ENCODE assay signal across 30 mouse cellular contexts in genomic region chr8:11335238-11335637, GRCm38 (mm10). TPM values are rescaled to one million over a fixed set of nuclear protein-coding genes. Genes with fewer than 3 reads are reported as not detected.
DNase-seq lines count a peak whose midpoint lies in the region; ATAC-seq and TF ChIP-seq lines count a peak whose summit lies in the region.
"Had no signal": no experiment of that assay in that cellular context is flagged by ENCODE, and none has a peak within 500 bp of the region (broad histone marks: within the 10 kb centered on the region; RNA-seq: fewer than 3 reads in every experiment).

No protein-coding gene starts in this region.

- WGBS in heart, embryonic 14.5 days = 61% methylated on average over 4 of the region's 4 CpGs

- no peaks in the 10 kb centered on the region for H3K36me3 ChIP-seq in heart, embryonic 14.5 days (ENCODE audit: control insufficient read depth, insufficient read depth, low read length)
- H3K36me3 ChIP-seq: hindbrain, embryonic 12.5 days; limb, embryonic 12.5 days; liver, embryonic 15.5 days; lung, embryonic 15.5 days; midbrain, embryonic 12.5 days; neural tube, embryonic 13.5 days had no signal

- H3K9me3 ChIP-seq in heart, embryonic 14.5 days (ENCODE audit: control insufficient read depth, low read length) = no peaks in the 10 kb centered on the region
- H3K9me3 ChIP-seq: hindbrain, embryonic 12.5 days; limb, embryonic 12.5 days; liver, embryonic 15.5 days; lung, embryonic 15.5 days; megakaryocyte, embryonic 14.5 days; midbrain, embryonic 12.5 days; neural tube, embryonic 13.5 days had no signal

- peak overlapping the region; percentile 45; the same call in 1 of the 2 replicates for H3K4me2 ChIP-seq in heart, embryonic 14.5 days (ENCODE audit: low read length)
- H3K4me2 ChIP-seq: hindbrain, embryonic 12.5 days; limb, embryonic 12.5 days; liver, embryonic 15.5 days; lung, embryonic 15.5 days; midbrain, embryonic 12.5 days; neural tube, embryonic 13.5 days had no signal

- H3K27me3 ChIP-seq in heart, embryonic 14.5 days (ENCODE audit: control insufficient read depth, insufficient read depth, low read length) = no peaks in the 10 kb centered on the region
- H3K27me3 ChIP-seq: hindbrain, embryonic 12.5 days; limb, embryonic 12.5 days; liver, embryonic 15.5 days; lung, embryonic 15.5 days; midbrain, embryonic 12.5 days; neural tube, embryonic 13.5 days had no signal

- peaks cover 56 to 77% of the 10 kb centered on the region in 2 experiments for H3K4me1 ChIP-seq in heart, embryonic 14.5 days (ENCODE audit: control insufficient read depth in 2 of 2, insufficient read depth in 2 of 2, low read length in 2 of 2)

- no peak overlapping the region for H3K4me3 ChIP-seq in gastrocnemius, adult 2 months
- H3K4me3 ChIP-seq in heart, embryonic 14.5 days (ENCODE audit: control insufficient read depth in 1 of 2, insufficient read depth in 1 of 2, low read depth in 1 of 2, low read length in 2 of 2) = no peak overlapping the region
- H3K4me3 ChIP-seq: erythroblast, embryonic 14.5 days; hindbrain, embryonic 12.5 days; limb, embryonic 12.5 days; liver, embryonic 15.5 days; lung, embryonic 15.5 days; megakaryocyte, embryonic 14.5 days; midbrain, embryonic 12.5 days; myocyte; neural tube, embryonic 13.5 days had no signal

- no peak overlapping the region for H3K9ac ChIP-seq in heart, embryonic 14.5 days (ENCODE audit: low read length)
- H3K9ac ChIP-seq: hindbrain, embryonic 12.5 days; limb, embryonic 12.5 days; liver, embryonic 15.5 days; lung, embryonic 15.5 days; midbrain, embryonic 12.5 days; neural tube, embryonic 13.5 days had no signal

- intact Hi-C loops in gastrocnemius, adult 2 months (cut with DNase I) = no loop called here
- intact Hi-C loops in heart, postnatal 36 days (cut with DNase I) = no loop called here

- peak overlapping the region; percentile 69 for H3K27ac ChIP-seq in gastrocnemius, adult 2 months
- H3K27ac ChIP-seq in heart, embryonic 14.5 days (replicated peaks in 1 of 2; ENCODE audit: control insufficient read depth in 1 of 2, insufficient read depth in 1 of 2, low read depth in 2 of 2, low read length in 2 of 2) = peak overlapping the region; percentile 75 to 85
- H3K27ac ChIP-seq: hindbrain, embryonic 12.5 days; limb, embryonic 12.5 days; liver, embryonic 15.5 days; midbrain, embryonic 12.5 days; neural tube, embryonic 13.5 days; stomach, postnatal 0 days had no signal

- ATAC-seq in heart, embryonic 14.5 days (ENCODE audit: insufficient number of reproducible peaks, insufficient read depth, low FRiP score, low read depth) = no peak
- ATAC-seq in common myeloid progenitor, adult 5-6 weeks (replicated peaks; ENCODE audit: low read depth, poor library complexity, severe bottlenecking) = peak; percentile 43
- ATAC-seq: CD4-positive, CD25-positive, alpha-beta regulatory T cell, adult 4 months; forebrain, embryonic 16.5 days; intestine, embryonic 16.5 days had no signal

- DNase-seq in gastrocnemius, adult 2 months = no peak
- DNase-seq in gastrocnemius, postnatal 25 days = no peak
- no peak for DNase-seq in heart, postnatal 36 days
- peak; percentile 65 for DNase-seq in 3T3-L1 (ENCODE audit: low read depth, low spot score)
- DNase-seq in frontal cortex, postnatal 10 days (ENCODE audit: low spot score in 2 of 2) = no peak
- no peak for DNase-seq in layer of hippocampus, postnatal 36 days
- DNase-seq: adrenal gland, postnatal 25 days; cerebellum, adult 18-20 months; gastrocnemius, postnatal 10 days; kidney, adult 8-10 months; layer of hippocampus, adult 9-11 months; lung, postnatal 36 days; right cerebral cortex, postnatal 4 days; thymus, adult 18-20 months; thymus, postnatal 36 days had no signal

- TF ChIP-seq CTCF in gastrocnemius, adult 2 months (IDR thresholded peaks at IDR 0.05) = no peak

RNA-seq across cellular contexts. Expression of gene Col4a1, which starts 22.6 kb away (rescaled TPM):
- total RNA-seq in gastrocnemius, adult 2 months (2021) = 100 to 1,000 TPM in 1 of 2 experiments, 10 to 100 TPM in 1; 73.3 to 117 TPM
- total RNA-seq in gastrocnemius, postnatal 25 days (2021) = 100 to 1,000 TPM; 206 to 284 TPM
- polyA plus RNA-seq in heart, embryonic 14.5 days (2014; fragmentation: Nextera tagmentation; extraction: Ambion mirVana) = 250 and 253 TPM in 2 replicates
- 100 to 1,000 TPM; 371 to 526 TPM for total RNA-seq in heart, postnatal 36 days (2021)
- 2.4 and 3.6 TPM in 2 replicates for total RNA-seq in common myeloid progenitor, adult 5-6 weeks (2017)
- 10 to 100 TPM; 47.7 to 51.9 TPM for total RNA-seq in layer of hippocampus, postnatal 36 days (2021)

RNA-seq across cellular contexts. Expression of gene Col4a2, which starts 22.6 kb away (rescaled TPM):
- total RNA-seq in gastrocnemius, adult 2 months (2021) = 10 to 100 TPM; 51.3 to 69.5 TPM
- total RNA-seq in gastrocnemius, postnatal 25 days (2021) = 100 to 1,000 TPM; 101 to 136 TPM
- 77.7 and 80.3 TPM in 2 replicates for polyA plus RNA-seq in heart, embryonic 14.5 days (2014; fragmentation: Nextera tagmentation; extraction: Ambion mirVana)
- 100 to 1,000 TPM; 228 to 282 TPM for total RNA-seq in heart, postnatal 36 days (2021)
- total RNA-seq in common myeloid progenitor, adult 5-6 weeks (2017) = 0.34 and 2.3 TPM in 2 replicates
- total RNA-seq in layer of hippocampus, postnatal 36 days (2021) = 10 to 100 TPM; 46.4 to 57.3 TPM
- polyA plus RNA-seq: CD4-positive, CD25-positive, alpha-beta regulatory T cell, adult 4 months had no signal

Comparison
In these comparisons a context has a peak if more than half of its experiments do, and no peak if none do; other contexts are left out.
1. RNA of gene Col4a1, which starts 22.6 kb away (total RNA-seq): 371 to 526 TPM in heart, postnatal 36 days, 206 to 284 TPM in gastrocnemius, postnatal 25 days, 73.3 to 117 TPM in gastrocnemius, adult 2 months and 47.7 to 51.9 TPM in layer of hippocampus, postnatal 36 days; 2.4 to 3.6 TPM in common myeloid progenitor, adult 5-6 weeks; every median in the first group is over 10 times any median in the second.
2. RNA of gene Col4a2, which starts 22.6 kb away (total RNA-seq): 228 to 282 TPM in heart, postnatal 36 days, 101 to 136 TPM in gastrocnemius, postnatal 25 days, 51.3 to 69.5 TPM in gastrocnemius, adult 2 months and 46.4 to 57.3 TPM in layer of hippocampus, postnatal 36 days; 0.34 to 2.3 TPM in common myeloid progenitor, adult 5-6 weeks; every median in the first group is over 10 times any median in the second.